Mouse (Mus musculus): ENCODE results near the gene March6. TPM values are rescaled to one million over a fixed set of nuclear protein-coding genes. Genes with fewer than 3 reads are reported as not detected.

March6 gene
- polyA plus RNA-seq, 1 experiment from 2014 or later = 28.2 TPM

GRCm38 (mm10) chr15:31536051-31536737, 5.3 kb upstream of the March6 start:
- Histone ChIP-seq H3K36me3 (ENCODE audit: control insufficient read depth, insufficient read depth, low read length) (no peaks in the 10 kb centered on the region), H3K4me3 (ENCODE audit: low read length) (no peak overlapping the region), H3K27me3 (ENCODE audit: control insufficient read depth, insufficient read depth, low read depth, low read length) (no peaks in the 10 kb centered on the region), H3K4me2 (ENCODE audit: low read depth, low read length) (no peak overlapping the region), H3K9me3 (ENCODE audit: control insufficient read depth, low read length) (no peaks in the 10 kb centered on the region), H3K9ac (ENCODE audit: low read length) (no peak overlapping the region), H3K4me1 (replicated peaks; ENCODE audit: control insufficient read depth, insufficient read depth, low read length) (peaks cover 11% of the 10 kb centered on the region; the same call in 1 of the 2 replicates), H3K27ac (ENCODE audit: low read length) (no peak overlapping the region)
- ATAC-seq (ENCODE audit: low read depth) = no peak
- WGBS = 27% methylated on average over 7 of the region's 7 CpGs

- Histone ChIP-seq H3K4me2 (ENCODE audit: low read depth, low read length) (no peak overlapping the region), H3K4me1 (replicated peaks; ENCODE audit: control insufficient read depth, insufficient read depth, low read length) (0 out of 2 replicates have a peak, but pooled peaks cover 7% of the 10 kb centered on the region), H3K9ac (ENCODE audit: low read length) (no peak overlapping the region), H3K27ac (ENCODE audit: low read length) (no peak overlapping the region), H3K4me3 (ENCODE audit: low read length) (no peak overlapping the region), H3K36me3 (ENCODE audit: control insufficient read depth, insufficient read depth, low read length) (no peaks in the 10 kb centered on the region), H3K27me3 (ENCODE audit: control insufficient read depth, insufficient read depth, low read depth, low read length) (no peaks in the 10 kb centered on the region), H3K9me3 (ENCODE audit: control insufficient read depth, low read length) (no peaks in the 10 kb centered on the region)
- no peak for ATAC-seq (ENCODE audit: low read depth)
- WGBS = 25% methylated on average over 8 of the region's 8 CpGs
Measured at GRCm38 (mm10) chr15:31535259-31535855, 4.5 kb upstream of the March6 start.

- no peak overlapping the region for H3K9ac ChIP-seq (ENCODE audit: low read length)
- no peaks in the 10 kb centered on the region for H3K36me3 ChIP-seq (ENCODE audit: control insufficient read depth, insufficient read depth, low read length)
- no peaks in the 10 kb centered on the region for H3K9me3 ChIP-seq (ENCODE audit: control insufficient read depth, low read length)
- ATAC-seq (ENCODE audit: low read depth) = no peak
- H3K27me3 ChIP-seq (ENCODE audit: control insufficient read depth, insufficient read depth, low read depth, low read length) = no peaks in the 10 kb centered on the region
- H3K4me2 ChIP-seq (ENCODE audit: low read depth, low read length) = no peak overlapping the region
- H3K27ac ChIP-seq (ENCODE audit: low read length) = no peak overlapping the region
- WGBS = 83% methylated on average over 7 of the region's 7 CpGs
- no peak overlapping the region for H3K4me3 ChIP-seq (ENCODE audit: low read length)
- H3K4me1 ChIP-seq (replicated peaks; ENCODE audit: control insufficient read depth, insufficient read depth, low read length) = 0 out of 2 replicates have a peak, but pooled peaks cover 6% of the 10 kb centered on the region
Measured at GRCm38 (mm10) chr15:31534421-31535258, 3.8 kb upstream of the March6 start.

- Histone ChIP-seq H3K4me1 (replicated peaks; ENCODE audit: control insufficient read depth, insufficient read depth, low read length) (peaks cover 12% of the 10 kb centered on the region; the same call in 1 of the 2 replicates), H3K36me3 (ENCODE audit: control insufficient read depth, insufficient read depth, low read length) (no peaks in the 10 kb centered on the region), H3K27ac (ENCODE audit: low read length) (no peak overlapping the region), H3K4me3 (ENCODE audit: low read length) (no peak overlapping the region), H3K4me2 (ENCODE audit: low read depth, low read length) (no peak overlapping the region), H3K27me3 (ENCODE audit: control insufficient read depth, insufficient read depth, low read depth, low read length) (no peaks in the 10 kb centered on the region), H3K9ac (ENCODE audit: low read length) (no peak overlapping the region), H3K9me3 (ENCODE audit: control insufficient read depth, low read length) (no peaks in the 10 kb centered on the region)
- 80% methylated on average over 2 of the region's 2 CpGs for WGBS
- ATAC-seq (ENCODE audit: low read depth) = no peak
Measured at GRCm38 (mm10) chr15:31533529-31533928, 2.7 kb upstream of the March6 start.

GRCm38 (mm10) chr15:31532331-31533021, 1.6 kb upstream of the March6 start:
- no peaks in the 10 kb centered on the region for H3K27me3 ChIP-seq (ENCODE audit: control insufficient read depth, insufficient read depth, low read depth, low read length)
- no peaks in the 10 kb centered on the region for H3K36me3 ChIP-seq (ENCODE audit: control insufficient read depth, insufficient read depth, low read length)
- H3K4me1 ChIP-seq (replicated peaks; ENCODE audit: control insufficient read depth, insufficient read depth, low read length) = peaks cover 12% of the 10 kb centered on the region; the same call in 1 of the 2 replicates
- no peak overlapping the region for H3K9ac ChIP-seq (ENCODE audit: low read length)
- H3K9me3 ChIP-seq (ENCODE audit: control insufficient read depth, low read length) = no peaks in the 10 kb centered on the region
- H3K27ac ChIP-seq (ENCODE audit: low read length) = no peak overlapping the region
- no peak overlapping the region for H3K4me2 ChIP-seq (ENCODE audit: low read depth, low read length)
- H3K4me3 ChIP-seq (ENCODE audit: low read length) = no peak overlapping the region
- no peak for ATAC-seq (ENCODE audit: low read depth)
- 95% methylated on average over 2 of the region's 2 CpGs for WGBS

- no peaks in the 10 kb centered on the region for H3K36me3 ChIP-seq (ENCODE audit: control insufficient read depth, insufficient read depth, low read length)
- H3K9ac ChIP-seq (ENCODE audit: low read length) = peak overlapping the region; percentile 91
- peak overlapping the region; percentile 64 for H3K4me2 ChIP-seq (ENCODE audit: low read depth, low read length)
- peak overlapping the region; percentile 96 for H3K27ac ChIP-seq (ENCODE audit: low read length)
- H3K4me3 ChIP-seq (ENCODE audit: low read length) = peak overlapping the region; percentile 76
- no peaks in the 10 kb centered on the region for H3K27me3 ChIP-seq (ENCODE audit: control insufficient read depth, insufficient read depth, low read depth, low read length)
- H3K4me1 ChIP-seq (replicated peaks; ENCODE audit: control insufficient read depth, insufficient read depth, low read length) = peaks cover 12% of the 10 kb centered on the region; the same call in 1 of the 2 replicates
- H3K9me3 ChIP-seq (ENCODE audit: control insufficient read depth, low read length) = no peaks in the 10 kb centered on the region
- WGBS = 15% methylated on average over 16 of the region's 16 CpGs
- ATAC-seq (ENCODE audit: low read depth) = no peak
Measured at GRCm38 (mm10) chr15:31531446-31532330, 835 bp upstream of the March6 start.

GRCm38 (mm10) chr15:31529811-31530658, 818 bp downstream of the March6 start:
- ATAC-seq (ENCODE audit: low read depth) = peak; percentile 63
- Histone ChIP-seq H3K4me3 (ENCODE audit: low read length) (peak overlapping the region; percentile 76), H3K4me2 (ENCODE audit: low read depth, low read length) (peak overlapping the region; percentile 66), H3K36me3 (ENCODE audit: control insufficient read depth, insufficient read depth, low read length) (no peaks in the 10 kb centered on the region), H3K27ac (ENCODE audit: low read length) (peak overlapping the region; percentile 96), H3K4me1 (replicated peaks; ENCODE audit: control insufficient read depth, insufficient read depth, low read length) (peaks cover 9% of the 10 kb centered on the region; the same call in 1 of the 2 replicates), H3K9ac (ENCODE audit: low read length) (peak overlapping the region; percentile 91), H3K9me3 (ENCODE audit: control insufficient read depth, low read length) (no peaks in the 10 kb centered on the region), H3K27me3 (ENCODE audit: control insufficient read depth, insufficient read depth, low read depth, low read length) (no peaks in the 10 kb centered on the region)
- under 1% methylated on average over 56 of the region's 56 CpGs for WGBS
